16 mouse cellular contexts compared by ENCODE assay signal in the genomic region with DNA sequence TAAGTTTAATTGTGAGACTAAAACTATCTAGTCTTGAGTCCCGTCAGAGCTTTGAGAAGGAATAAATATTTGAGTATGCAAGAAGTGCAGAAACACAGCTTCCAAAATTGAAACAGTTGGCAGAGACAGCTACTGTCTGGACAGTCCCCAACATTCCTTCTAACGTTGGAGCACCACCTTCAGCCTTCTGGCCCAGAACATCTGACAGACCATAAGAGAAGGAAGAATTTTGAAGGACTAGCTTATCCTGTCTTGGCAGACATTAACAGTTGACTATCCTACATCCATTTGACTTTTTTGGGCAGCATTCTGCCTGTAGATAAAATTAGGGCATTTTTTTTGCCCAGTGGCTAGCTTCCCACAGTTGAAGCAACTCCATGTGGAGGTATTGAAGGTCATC.
"Had no signal": no experiment of that assay in that cellular context is flagged by ENCODE, and none has a peak within 500 bp of the region (broad histone marks: within the 10 kb centered on the region; RNA-seq: fewer than 3 reads in every experiment).

No protein-coding gene starts in this region.

- H3K27ac ChIP-seq: layer of hippocampus, adult 2 months; limb, embryonic 15.5 days; liver, embryonic 12.5 days; midbrain, embryonic 10.5 days; midbrain, embryonic 15.5 days; neural tube, embryonic 13.5 days had no signal

- H3K27me3 ChIP-seq: limb, embryonic 15.5 days; liver, embryonic 12.5 days; midbrain, embryonic 15.5 days; neural tube, embryonic 13.5 days had no signal

- H3K9me3 ChIP-seq: limb, embryonic 15.5 days; liver, embryonic 12.5 days; midbrain, embryonic 10.5 days; midbrain, embryonic 15.5 days; neural tube, embryonic 13.5 days had no signal

- H3K36me3 ChIP-seq: limb, embryonic 15.5 days; liver, embryonic 12.5 days; midbrain, embryonic 15.5 days had no signal

- ATAC-seq: liver, embryonic 12.5 days; midbrain, embryonic 15.5 days had no signal

- H3K4me1 ChIP-seq: limb, embryonic 15.5 days; liver, embryonic 12.5 days had no signal

- DNase-seq: kidney, postnatal 10 days; kidney, postnatal 4 days; lung, embryonic 14.5 days; lung, postnatal 10 days; lung, postnatal 4 days; retina, postnatal 1 day; right cerebral cortex, postnatal 4 days; spleen, adult 18-20 months; thymus, adult 2 months; thymus, postnatal 25 days had no signal

- H3K4me3 ChIP-seq: layer of hippocampus, adult 2 months; limb, embryonic 15.5 days; liver, embryonic 12.5 days; midbrain, embryonic 10.5 days; midbrain, embryonic 15.5 days; neural tube, embryonic 13.5 days had no signal

- H3K4me2 ChIP-seq: limb, embryonic 15.5 days; liver, embryonic 12.5 days; lung, embryonic 14.5 days; midbrain, embryonic 15.5 days; neural tube, embryonic 13.5 days had no signal

- H3K9ac ChIP-seq: limb, embryonic 15.5 days; liver, embryonic 12.5 days; lung, embryonic 14.5 days; midbrain, embryonic 15.5 days; neural tube, embryonic 13.5 days had no signal
